Mouse (Mus musculus) midbrain, postnatal 0 days (tissue): ENCODE data around the gene H2afj. TPM values are rescaled to one million over a fixed set of nuclear protein-coding genes. Genes with fewer than 3 reads are reported as not detected.

ENCODE experiments used
- ATAC-seq: fragments of 200-750 bp; cut with Nextera tagmentation; 2 replicates; pipeline ENCODE4 v1.8.0; 2017; ENCODE audit warnings: moderate number of reproducible peaks, mild to moderate bottlenecking, moderate TSS enrichment, moderate library complexity; ENCODE audit not compliant: low FRiP score
- DNase-seq: peaks from one replicate; pipeline ENCODE4 v3.0.0-alpha.2; 2015; ENCODE audit warnings: low spot score
- H3K27ac ChIP-seq: fragments of 300-500 bp; sonication (generic); 2 replicates; pipeline ENCODE4 v1.5.1; 2014; ENCODE audit warnings: low read depth, mild to moderate bottlenecking, low read length, mixed read lengths
- H3K27me3 ChIP-seq: fragments of 300-500 bp; sonication (generic); 2 replicates; pipeline ENCODE4 v1.6.1; 2014; ENCODE audit warnings: low read length, control low read depth, mixed read lengths; ENCODE audit not compliant: insufficient read depth
- H3K36me3 ChIP-seq: fragments of 300-500 bp; sonication (generic); 2 replicates; pipeline ENCODE4 v1.6.1; 2014; ENCODE audit warnings: low read length, control low read depth, mixed read lengths; ENCODE audit not compliant: insufficient read depth
- H3K4me1 ChIP-seq: fragments of 300-500 bp; sonication (generic); 2 replicates; pipeline ENCODE4 v1.6.1; 2014; ENCODE audit warnings: mild to moderate bottlenecking, control low read depth, antibody characterized with exemption, low read length, mixed read lengths; ENCODE audit not compliant: insufficient read depth
- H3K4me2 ChIP-seq: fragments of 300-500 bp; sonication (generic); 2 replicates; pipeline ENCODE4 v1.6.1; 2014; ENCODE audit warnings: low read depth, mild to moderate bottlenecking, low read length, mixed read lengths; ENCODE audit not compliant: poor library complexity, severe bottlenecking
- H3K4me3 ChIP-seq: fragments of 300-500 bp; sonication (generic); 2 replicates; pipeline ENCODE4 v1.5.1; 2014; ENCODE audit warnings: low read depth, mild to moderate bottlenecking, low read length, moderate library complexity
- H3K9ac ChIP-seq: fragments of 300-500 bp; sonication (generic); replicated peaks from 2 replicates; pipeline ENCODE4 v1.6.1; 2014; ENCODE audit warnings: mild to moderate bottlenecking, low read length, moderate library complexity, mixed read lengths; ENCODE audit not compliant: poor library complexity, severe bottlenecking
- H3K9me3 ChIP-seq: fragments of 300-500 bp; sonication (generic); 2 replicates; pipeline ENCODE4 v1.6.1; 2016; ENCODE audit warnings: low read length, control low read depth
- CTCF ChIP-seq: IDR thresholded peaks from 2 replicates; pipeline ENCODE4 v1.5.1; 2016; ENCODE audit warnings: antibody characterized with exemption, mild to moderate bottlenecking
- WGBS: fragments of 180-500 bp; shearing (Covaris S2); extraction: QIAGEN DNeasy Blood & Tissue Kit; methylation state at CpG from one replicate; pipeline ENCODE4 v1.1.7; 2014; 5-methylcytosine and 5-hydroxymethylcytosine counted together
- polyA plus RNA-seq: library from polyadenylated mRNA; unstranded; fragments of >200 nt; fragmentation: Nextera tagmentation; extraction: Ambion mirVana; gene quantifications from 2 replicates; pipeline ENCODE4 v1.2.1, GENCODE M21; 2015
- total RNA-seq: library from RNA; depleted of rRNA; stranded (reverse); fragments of >200 nt; gene quantifications from 2 replicates; pipeline ENCODE4 v1.2.3, GENCODE M21; 2014

The H2afj gene
- total and polyA plus RNA-seq, 2 experiments from 2014 or later, result 19.0 to 114 TPM

DNA sequence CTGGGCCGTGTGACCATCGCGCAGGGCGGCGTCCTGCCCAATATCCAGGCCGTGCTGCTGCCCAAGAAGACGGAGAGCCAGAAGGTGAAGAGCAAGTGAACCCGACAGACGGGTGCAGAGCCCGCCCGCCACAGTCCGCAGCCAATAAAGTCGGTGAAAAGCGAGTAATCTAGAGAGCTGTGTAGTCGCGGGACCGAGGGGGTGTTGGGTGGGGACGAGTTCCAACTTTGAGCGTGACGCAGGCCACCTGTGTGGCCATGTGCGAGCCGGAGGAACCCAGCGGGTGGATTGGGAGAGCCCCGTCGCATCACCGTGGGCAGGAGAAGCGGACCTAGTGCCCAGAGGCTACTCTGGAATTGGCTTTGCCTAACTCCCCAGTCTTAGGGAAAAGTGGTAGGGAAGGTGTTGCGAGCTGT lies 595 bp downstream of the H2afj start:
- Histone ChIP-seq H3K9ac (peak overlapping the region; percentile 71), H3K27me3 (no peaks in the 10 kb centered on the region), H3K4me2 (peak overlapping the region; percentile 93), H3K9me3 (no peaks in the 10 kb centered on the region), H3K4me3 (peak overlapping the region; percentile 62), H3K27ac (no peak overlapping the region), H3K4me1 (peaks cover 9% of the 10 kb centered on the region), H3K36me3 (peaks cover 16% of the 10 kb centered on the region; the same call in 1 of the 2 replicates)
- under 1% methylated on average over 28 of the region's 28 CpGs for WGBS
- ATAC-seq (peak; percentile 6), DNase-seq (no peak)
- no peak for TF ChIP-seq CTCF

DNA sequence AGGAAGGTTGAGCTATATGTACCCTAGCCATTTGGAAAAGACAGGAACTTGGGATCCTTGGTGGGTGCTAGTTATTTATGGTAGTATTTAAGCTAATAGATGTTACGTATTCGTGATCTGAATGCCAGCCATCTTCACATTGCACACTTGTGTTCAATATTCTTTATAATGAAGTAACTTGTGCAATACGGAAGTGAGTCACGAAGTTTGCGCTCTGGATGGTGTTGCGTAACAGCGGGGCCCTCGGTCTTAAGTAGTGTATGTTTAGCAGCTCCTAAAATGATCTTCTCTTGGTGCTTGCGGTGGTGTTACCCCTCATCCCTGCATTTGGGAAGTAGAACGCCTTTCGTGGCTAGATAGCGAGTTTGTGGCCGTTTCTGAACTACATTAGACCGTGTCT lies 1.0 kb downstream of the H2afj start:
- no peak for TF ChIP-seq CTCF
- H3K4me1 ChIP-seq, result peaks cover 9% of the 10 kb centered on the region

DNA sequence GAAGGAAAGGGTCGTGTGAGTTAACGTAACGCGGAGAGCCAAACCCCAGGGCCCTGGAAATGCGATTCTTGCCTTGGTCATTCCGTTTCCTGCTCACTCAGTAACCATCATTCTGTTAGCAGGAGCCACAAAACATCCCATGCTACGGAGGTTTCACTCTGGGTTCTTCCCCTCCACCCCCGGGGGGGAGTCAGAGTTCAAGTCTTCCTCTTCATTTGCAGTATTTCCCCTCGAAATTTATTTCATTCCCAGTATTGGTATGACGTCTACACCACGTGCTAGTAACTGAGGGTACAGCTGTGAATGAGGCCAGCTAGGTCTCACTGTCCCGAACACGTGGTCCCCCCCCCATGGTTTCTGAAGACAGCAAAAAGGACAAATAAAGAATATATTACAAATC lies 1.6 kb downstream of the H2afj start:
- WGBS, result 85% methylated on average over 13 of the region's 13 CpGs
- Histone ChIP-seq H3K9ac (no peak overlapping the region), H3K9me3 (no peaks in the 10 kb centered on the region), H3K4me1 (peaks cover 9% of the 10 kb centered on the region), H3K27me3 (no peaks in the 10 kb centered on the region), H3K4me2 (peak overlapping the region; percentile 93; the same call in 1 of the 2 replicates), H3K27ac (no peak overlapping the region), H3K36me3 (peaks cover 26% of the 10 kb centered on the region), H3K4me3 (peak overlapping the region; percentile 62; the same call in 1 of the 2 replicates)
- no peak for DNase-seq
- no peak for TF ChIP-seq CTCF
- no peak for ATAC-seq

More for the DNA sequence above, 1.0 kb downstream of the H2afj start:
- DNase-seq, result no peak
- Histone ChIP-seq H3K27ac (no peak overlapping the region), H3K9me3 (no peaks in the 10 kb centered on the region), H3K36me3 (peaks cover 20% of the 10 kb centered on the region), H3K27me3 (no peaks in the 10 kb centered on the region), H3K4me2 (peak overlapping the region; percentile 93), H3K4me3 (peak overlapping the region; percentile 62), H3K9ac (peak overlapping the region; percentile 71)
- 46% methylated on average over 14 of the region's 14 CpGs for WGBS
- no peak for ATAC-seq

DNA sequence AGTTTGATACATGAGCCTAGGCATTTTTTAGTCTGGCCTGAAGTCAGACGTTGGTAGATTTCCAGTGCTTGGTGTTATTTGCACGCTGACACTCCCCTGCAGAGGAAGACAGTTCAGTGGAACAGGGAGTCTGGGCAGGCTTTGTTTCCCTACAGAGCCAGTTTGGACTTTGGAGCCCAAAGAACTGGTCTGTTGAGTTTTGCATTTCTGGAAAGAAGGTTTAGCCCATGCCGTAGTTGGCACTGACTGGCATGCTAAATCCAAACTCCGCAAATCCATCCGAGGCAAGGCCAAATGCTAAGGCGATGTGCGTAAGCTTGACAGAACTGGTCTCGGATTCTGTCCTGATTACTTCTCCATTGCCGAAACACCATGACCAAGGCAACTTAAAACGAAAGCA lies 3.2 kb downstream of the H2afj start:
- no peak overlapping the region for H3K4me3 ChIP-seq
- H3K27ac ChIP-seq, result no peak overlapping the region
- H3K9ac ChIP-seq, result no peak overlapping the region
- no peak overlapping the region for H3K4me2 ChIP-seq
- peaks cover 37% of the 10 kb centered on the region for H3K36me3 ChIP-seq
- DNase-seq (no peak), ATAC-seq (no peak)
- WGBS, result 87% methylated on average over 10 of the region's 10 CpGs
- no peaks in the 10 kb centered on the region for H3K27me3 ChIP-seq
- H3K4me1 ChIP-seq, result peaks cover 9% of the 10 kb centered on the region
- no peaks in the 10 kb centered on the region for H3K9me3 ChIP-seq
- TF ChIP-seq CTCF, result no peak

DNA sequence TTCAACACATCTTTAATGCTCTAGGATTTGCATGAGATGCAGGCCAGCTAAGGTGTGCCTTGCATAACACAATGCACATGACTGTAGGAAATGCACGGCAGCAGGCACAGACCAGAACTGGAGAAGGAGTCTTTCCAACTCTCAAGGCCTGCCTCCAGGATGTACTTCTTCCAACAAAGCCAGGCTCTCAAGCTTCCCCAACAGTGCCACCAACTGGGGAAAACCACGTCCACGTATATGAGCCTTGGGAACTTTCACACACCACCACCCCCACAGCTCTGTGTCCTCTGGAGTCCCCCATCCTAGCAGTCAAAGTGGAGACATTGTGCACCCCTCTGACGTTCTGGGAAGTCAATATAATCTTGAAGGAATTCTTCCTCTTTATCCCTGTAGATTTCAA lies 5.1 kb downstream of the H2afj start:
- 46% methylated on average over 4 of the region's 4 CpGs for WGBS
- no peak overlapping the region for H3K4me2 ChIP-seq
- ATAC-seq (no peak), DNase-seq (no peak)
- H3K27ac ChIP-seq, result 0 out of 2 replicates have a peak overlapping the region, but pooled peaks have one; percentile 2
- H3K36me3 ChIP-seq, result peaks cover 49% of the 10 kb centered on the region
- H3K9me3 ChIP-seq, result no peaks in the 10 kb centered on the region
- H3K27me3 ChIP-seq, result no peaks in the 10 kb centered on the region
- TF ChIP-seq CTCF, result peak; percentile 41; the same call in 1 of the 2 replicates
- no peak overlapping the region for H3K9ac ChIP-seq
- H3K4me3 ChIP-seq, result no peak overlapping the region
- peaks cover 9% of the 10 kb centered on the region for H3K4me1 ChIP-seq

DNA sequence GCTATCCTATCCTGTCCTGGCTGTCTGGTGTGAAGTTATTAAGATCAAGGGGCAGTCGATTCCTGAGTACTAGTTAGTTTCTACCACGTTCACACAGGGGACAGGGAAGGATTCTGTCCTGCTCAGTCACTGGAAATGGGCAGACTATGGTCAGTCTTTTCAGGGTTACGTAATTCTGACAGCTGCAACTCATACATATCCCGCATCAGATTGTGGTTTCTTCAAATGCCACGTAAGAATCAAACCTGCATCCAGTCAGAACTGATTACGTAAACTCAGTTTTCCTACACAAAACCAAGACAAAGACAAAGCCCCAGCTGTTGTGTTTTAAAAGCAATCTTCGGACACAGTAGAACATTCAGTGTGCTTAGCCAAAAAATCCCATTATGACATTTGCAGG lies 7.3 kb downstream of the H2afj start:
- no peak overlapping the region for H3K9ac ChIP-seq
- no peak overlapping the region for H3K27ac ChIP-seq
- H3K4me1 ChIP-seq, result no peaks in the 10 kb centered on the region
- no peak for TF ChIP-seq CTCF
- no peak for ATAC-seq
- WGBS, result 94% methylated on average over 7 of the region's 7 CpGs
- H3K4me3 ChIP-seq, result no peak overlapping the region
- no peaks in the 10 kb centered on the region for H3K27me3 ChIP-seq
- DNase-seq, result no peak
- no peak overlapping the region for H3K4me2 ChIP-seq
- H3K36me3 ChIP-seq, result peaks cover 64% of the 10 kb centered on the region
- H3K9me3 ChIP-seq, result no peaks in the 10 kb centered on the region
